Mouse (Mus musculus) CH12.LX (cell line): ENCODE data around the gene Olfr1337. TPM values are rescaled to one million over a fixed set of nuclear protein-coding genes. Genes with fewer than 3 reads are reported as not detected.
"Not testable (repeated sequence)": the region's sequence is repeated elsewhere in the genome, so short reads cannot be mapped to it uniquely, and the experiment has no call there.

ENCODE experiments used
- DNase-seq: peaks from one replicate; pipeline ENCODE4 v3.0.0-alpha.2; 2013; ENCODE audit errors: extremely low read depth
- H3K27ac ChIP-seq: 2 replicates; pipeline ENCODE4 v1.5.1; 2012; ENCODE audit warnings: low read depth, mild to moderate bottlenecking, control low read depth, moderate library complexity; ENCODE audit not compliant: insufficient read depth
- H3K27me3 ChIP-seq: replicated peaks from 2 replicates; pipeline ENCODE3; 2012; ENCODE audit warnings: inconsistent platforms
- H3K36me3 ChIP-seq, 2 experiments: replicated peaks in 1 of 2; 2 replicates each; pipeline versions ENCODE3 to v1.6.1; 2012; ENCODE audit warnings: inconsistent platforms in 1 of 2, low read length in 1 of 2, mild to moderate bottlenecking in 1 of 2, mixed read lengths in 1 of 2, moderate library complexity in 1 of 2; ENCODE audit not compliant: control insufficient read depth in 1 of 2, insufficient read depth in 1 of 2
- H3K4me1 ChIP-seq, 2 experiments: 2 replicates each; pipeline ENCODE4 v1.6.1; 2012; ENCODE audit warnings: inconsistent platforms in 1 of 2, moderate library complexity in 1 of 2; ENCODE audit not compliant: insufficient read depth in 2 of 2, control insufficient read depth in 1 of 2
- H3K4me2 ChIP-seq: 2 replicates; pipeline ENCODE4 v1.6.1; 2012; ENCODE audit warnings: low read depth, mild to moderate bottlenecking, control low read depth; ENCODE audit not compliant: poor library complexity, insufficient read depth, severe bottlenecking
- H3K4me3 ChIP-seq, 3 experiments: fragments of 150-350 bp in 1 of 3; sonication (generic) in 1 of 3; replicated peaks in 1 of 3; 2 replicates each; pipeline versions ENCODE3 to v1.5.1; 2011 to 2012; ENCODE audit warnings: low read depth in 2 of 3, low read length in 2 of 3, mild to moderate bottlenecking in 2 of 3, moderate library complexity in 2 of 3, control low read depth in 1 of 3, improper control_type of control experiment in 1 of 3, inconsistent platforms in 1 of 3, mixed read lengths in 1 of 3; ENCODE audit not compliant: poor library complexity in 1 of 3
- H3K79me2 ChIP-seq: replicated peaks from 2 replicates; pipeline ENCODE4 v1.6.1; 2012; ENCODE audit warnings: mild to moderate bottlenecking, moderate library complexity; ENCODE audit not compliant: control insufficient read depth, poor library complexity, insufficient read depth, severe bottlenecking; ENCODE audit errors: extremely low read depth
- H3K9ac ChIP-seq: 2 replicates; pipeline ENCODE4 v1.6.1; 2012; ENCODE audit warnings: low read depth, mild to moderate bottlenecking, control low read depth, moderate library complexity; ENCODE audit not compliant: insufficient read depth
- H3K9me3 ChIP-seq: replicated peaks from 2 replicates; pipeline ENCODE3; 2012; ENCODE audit warnings: low read length, inconsistent platforms, mixed read lengths
- BHLHE40 ChIP-seq: IDR thresholded peaks from 2 replicates; pipeline ENCODE4 v1.6.1; 2011; ENCODE audit warnings: mild to moderate bottlenecking, low read depth, low read length, improper control_type of control experiment
- CHD2 ChIP-seq: IDR thresholded peaks from 2 replicates; pipeline ENCODE4 v1.6.1; 2011; ENCODE audit warnings: low read length, improper control_type of control experiment
- E2F4 ChIP-seq: IDR thresholded peaks from 2 replicates; pipeline ENCODE4 v1.6.1; 2011; ENCODE audit warnings: low read depth, low read length, improper control_type of control experiment; ENCODE audit not compliant: insufficient replicate concordance
- ETS1 ChIP-seq: conservative IDR thresholded peaks from 2 replicates; pipeline ENCODE4 v1.6.1; 2012; ENCODE audit warnings: low read depth, mild to moderate bottlenecking, inconsistent platforms, low read length, improper control_type of control experiment, moderate library complexity
- GABPA ChIP-seq: IDR thresholded peaks from 2 replicates; pipeline ENCODE4 v1.6.1; 2012; ENCODE audit warnings: low read depth, low read length, improper control_type of control experiment, inconsistent platforms; ENCODE audit not compliant: insufficient replicate concordance
- IRF4 ChIP-seq: IDR thresholded peaks from 2 replicates; pipeline ENCODE4 v1.6.1; 2014; ENCODE audit warnings: low read depth, mild to moderate bottlenecking, inconsistent platforms, low read length, improper control_type of control experiment
- JUN ChIP-seq: IDR thresholded peaks from 2 replicates; pipeline ENCODE4 v1.6.1; 2011; ENCODE audit warnings: low read depth, mild to moderate bottlenecking, low read length, improper control_type of control experiment, moderate library complexity; ENCODE audit not compliant: insufficient read depth
- KAT2A ChIP-seq: IDR thresholded peaks from 2 replicates; pipeline ENCODE4 v1.6.1; 2012; ENCODE audit warnings: low read length, improper control_type of control experiment, inconsistent platforms; ENCODE audit not compliant: insufficient replicate concordance
- MAFK ChIP-seq: IDR thresholded peaks from 2 replicates; pipeline ENCODE4 v1.6.1; 2011; ENCODE audit warnings: low read length, improper control_type of control experiment; ENCODE audit not compliant: insufficient replicate concordance
- MAZ ChIP-seq: IDR thresholded peaks from 2 replicates; pipeline ENCODE4 v1.6.1; 2012; ENCODE audit warnings: low read depth, mild to moderate bottlenecking, inconsistent platforms, low read length, improper control_type of control experiment, moderate library complexity
- MEF2A ChIP-seq: IDR thresholded peaks from 2 replicates; pipeline ENCODE4 v1.6.1; 2014; ENCODE audit warnings: low read depth, mild to moderate bottlenecking, inconsistent platforms, low read length, improper control_type of control experiment, borderline replicate concordance
- MXI1 ChIP-seq: IDR thresholded peaks from 2 replicates; pipeline ENCODE4 v1.6.1; 2011; ENCODE audit warnings: mild to moderate bottlenecking, low read depth, low read length, improper control_type of control experiment
- PAX5 ChIP-seq: IDR thresholded peaks from 2 replicates; pipeline ENCODE4 v1.6.1; 2012; ENCODE audit warnings: low read length, inconsistent platforms, mixed read lengths
- POLR2A ChIP-seq: IDR thresholded peaks from 2 replicates; pipeline ENCODE4 v1.6.1; 2011; ENCODE audit warnings: low read depth, mild to moderate bottlenecking, improper control_type of control experiment, low read length
- RAD21 ChIP-seq: IDR thresholded peaks from 2 replicates; pipeline ENCODE4 v1.6.1; 2011; ENCODE audit warnings: low read depth, mild to moderate bottlenecking, low read length, improper control_type of control experiment, moderate library complexity
- RCOR1 ChIP-seq: conservative IDR thresholded peaks from 2 replicates; pipeline ENCODE4 v1.6.1; 2012; ENCODE audit warnings: low read depth, mild to moderate bottlenecking, inconsistent platforms, low read length, improper control_type of control experiment
- UBTF ChIP-seq: IDR thresholded peaks from 2 replicates; pipeline ENCODE4 v1.6.1; 2012; ENCODE audit warnings: low read depth, mild to moderate bottlenecking, inconsistent platforms, low read length, improper control_type of control experiment, moderate library complexity
- ZC3H11A ChIP-seq: IDR thresholded peaks from 2 replicates; pipeline ENCODE4 v1.6.1; 2012; ENCODE audit warnings: low read depth, mild to moderate bottlenecking, inconsistent platforms, low read length, improper control_type of control experiment
- ZMIZ1 ChIP-seq: IDR thresholded peaks from 2 replicates; pipeline ENCODE4 v1.6.1; 2012; ENCODE audit warnings: low read depth, mild to moderate bottlenecking, inconsistent platforms, low read length, improper control_type of control experiment
- dilution Hi-C: fragments of 300-500 bp; cut with MboI; formaldehyde crosslinking; loops from 2 replicates; pipeline ENCODE4 v1.14.3; 2020; ENCODE audit warnings: low sequenced_read_pairs; ENCODE audit not compliant: extremely low pct_unique_long_range_greater_than_20kb, extremely low pct_ligation_motif_present
- in situ Hi-C: fragments of 300-500 bp; cut with MboI; formaldehyde crosslinking; loops from 3 replicates; pipeline ENCODE4 v1.14.3; 2019; ENCODE audit warnings: low sequenced_read_pairs, low pct_ligation_motif_present, low pct_unique_long_range_greater_than_20kb, mixed read lengths
- polyA plus RNA-seq: library from polyadenylated mRNA; unstranded; fragments of >175 nt; gene quantifications from 2 replicates; pipeline ENCODE4 v1.2.1, GENCODE M21; 2012; ENCODE audit warnings: low read depth; ENCODE audit not compliant: insufficient read length
- total RNA-seq, 2 experiments: library from RNA; depleted of rRNA; stranded (reverse); fragments of 300-350 nt in 1 of 2; fragments of >200 nt in 1 of 2; gene quantifications; 2 replicates each; pipeline ENCODE4 v1.2.3; 2012 to 2014

Olfr1337 gene
- total and polyA plus RNA-seq, 3 experiments = not detected

GRCm38 (mm10) chr4:118809844-118810243 is 27.5 kb upstream of the Olfr1337 start, which contains the start of gene Olfr1335:
TSS of gene Olfr1335 (minus strand) at chr4:118809944.
- no peaks in the 10 kb centered on the region for H3K9me3 ChIP-seq
- no peak within 1 kb of the TSS for H3K4me2 ChIP-seq
- no peak for DNase-seq
- H3K79me2 ChIP-seq = no peaks in the 10 kb centered on the region
- TF ChIP-seq RAD21 (no peak), KAT2A (no peak), MXI1 (no peak), ETS1 (no peak), MAZ (no peak), MEF2A (no peak), E2F4 (no peak), CHD2 (no peak)
- in situ Hi-C loops = no loop called here
- peaks cover 40% of the 10 kb centered on the region for H3K27me3 ChIP-seq
- H3K4me3 ChIP-seq = no peak within 1 kb of the TSS
- H3K36me3 ChIP-seq = no peaks in the 10 kb centered on the region
- no peak within 1 kb of the TSS for H3K9ac ChIP-seq
- no peak within 1 kb of the TSS for H3K27ac ChIP-seq
- dilution Hi-C loops = no loop called here
- no peaks in the 10 kb centered on the region for H3K4me1 ChIP-seq

- H3K9me3 ChIP-seq, dilution Hi-C loops, H3K4me3 ChIP-seq: not testable (repeated sequence)
Observed at GRCm38 (mm10) chr4:118792796-118793195, 10.4 kb upstream of the Olfr1337 start.

GRCm38 (mm10) chr4:118758637-118759036 is 23.7 kb downstream of the Olfr1337 start, which contains the start of gene Olfr1338:
TSS of gene Olfr1338 (minus strand) at chr4:118758737.
- Histone ChIP-seq H3K27me3 (peaks cover 43% of the 10 kb centered on the region), H3K36me3 (no peaks in the 10 kb centered on the region), H3K79me2 (no peaks in the 10 kb centered on the region), H3K9me3 (no peaks in the 10 kb centered on the region), H3K27ac (no peak within 1 kb of the TSS), H3K4me2 (no peak within 1 kb of the TSS), H3K9ac (no peak within 1 kb of the TSS), H3K4me1 (no peaks in the 10 kb centered on the region), H3K4me3 (no peak within 1 kb of the TSS)
- dilution Hi-C loops = no loop called here
- no peak for TF ChIP-seq ZC3H11A
- no peak for TF ChIP-seq E2F4
- TF ChIP-seq IRF4 = no peak
- no peak for TF ChIP-seq MAZ
- TF ChIP-seq POLR2A = no peak
- TF ChIP-seq BHLHE40 = no peak
- no peak for TF ChIP-seq JUN
- no peak for TF ChIP-seq RCOR1
- TF ChIP-seq ZMIZ1 = no peak
- no peak for TF ChIP-seq UBTF
- no peak for TF ChIP-seq MXI1
- TF ChIP-seq PAX5 = no peak
- TF ChIP-seq GABPA = no peak
- TF ChIP-seq MEF2A = no peak
- no peak for TF ChIP-seq KAT2A
- TF ChIP-seq MAFK = no peak
- in situ Hi-C loops = no loop called here
- DNase-seq = no peak

More at GRCm38 (mm10) chr4:118792796-118793195, 10.4 kb upstream of the Olfr1337 start:
- H3K79me2 ChIP-seq, in situ Hi-C loops, H3K4me1 ChIP-seq, DNase-seq, H3K27ac ChIP-seq, H3K4me2 ChIP-seq, H3K36me3 ChIP-seq, H3K9ac ChIP-seq: not testable (repeated sequence)
- peaks cover 56% of the 10 kb centered on the region for H3K27me3 ChIP-seq
